Mouse (Mus musculus): ENCODE measurements around the gene Icam2.

DNA sequence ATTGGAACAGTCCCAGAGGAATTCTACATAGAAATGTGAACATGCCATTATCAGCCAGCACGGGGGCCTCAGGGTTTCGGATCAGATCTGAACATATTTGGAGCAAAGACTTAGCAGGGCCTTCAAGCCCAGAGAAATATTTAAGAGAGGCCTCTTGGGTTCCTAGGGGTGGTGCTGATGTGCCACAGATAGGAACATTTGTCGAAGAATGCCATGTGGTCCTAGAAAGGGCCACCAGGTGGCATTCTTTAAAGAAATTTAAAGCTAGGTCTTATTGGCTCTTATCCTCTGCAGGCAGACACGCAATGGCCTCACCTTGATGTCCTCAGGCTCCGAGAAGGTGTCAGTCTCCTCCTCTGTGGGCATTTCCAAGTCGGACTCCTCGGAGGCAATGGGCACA lies 58.2 kb downstream of the Icam2 start:
- no peak for TF ChIP-seq EP300 (IDR thresholded peaks at IDR 0.05; ENCODE audit: low read depth in 1 of 2, low read length in 2 of 2)
- TF ChIP-seq CTCF (IDR thresholded peaks at IDR 0.05 in 2 of 3, conservative IDR thresholded peaks at IDR 0.05 in 1 of 3; ENCODE audit: control insufficient read depth in 1 of 3, insufficient read depth in 1 of 3, low read depth in 2 of 3, low read length in 3 of 3, poor library complexity in 1 of 3, severe bottlenecking in 1 of 3), result peak; percentile 35 to 99 (median 45)
- no peak for TF ChIP-seq USF2 (IDR thresholded peaks at IDR 0.05; ENCODE audit: borderline replicate concordance in 1 of 2, insufficient read depth in 1 of 2, low read depth in 1 of 2, low read length in 2 of 2)
- no peak for TF ChIP-seq KAT2A (conservative IDR thresholded peaks at IDR 0.05; ENCODE audit: low read depth, low read length)
- TF ChIP-seq MEF2A (IDR thresholded peaks at IDR 0.05; ENCODE audit: extremely low read depth, insufficient replicate concordance, low read depth, low read length, poor library complexity, severe bottlenecking), result no peak
- no peak for TF ChIP-seq MAFK (IDR thresholded peaks at IDR 0.05; ENCODE audit: borderline replicate concordance, low read depth, low read length)
- no peak for TF ChIP-seq TCF12 (IDR thresholded peaks at IDR 0.05; ENCODE audit: low read depth, low read length)
- no peak for TF ChIP-seq POLR2A (IDR thresholded peaks at IDR 0.05; ENCODE audit: control insufficient read depth in 1 of 2, insufficient read depth in 1 of 2, low read depth in 1 of 2, low read length in 2 of 2, poor library complexity in 1 of 2)
- no peak for TF ChIP-seq POLR2AphosphoS5 (IDR thresholded peaks at IDR 0.05; ENCODE audit: borderline replicate concordance, low read depth, low read length)
- TF ChIP-seq SMC3 (IDR thresholded peaks at IDR 0.05; ENCODE audit: low read depth, low read length), result peak; percentile 98
- TF ChIP-seq MAX (IDR thresholded peaks at IDR 0.05; ENCODE audit: low read length), result peak; percentile 78
- TF ChIP-seq GATA1 (IDR thresholded peaks at IDR 0.05; ENCODE audit: low read depth, low read length), result peak; percentile 42; the same call in 1 of the 2 replicates
- no peak for TF ChIP-seq GABPA (IDR thresholded peaks at IDR 0.05; ENCODE audit: low read depth, low read length)
